In genomic region chr15:84682206-84682605, GRCm38 (mm10) we compare ENCODE assay signal across 8 mouse cellular contexts. TPM values are rescaled to one million over a fixed set of nuclear protein-coding genes. Genes with fewer than 3 reads are reported as not detected.
DNase-seq lines count a peak whose midpoint lies in the region; ATAC-seq and TF ChIP-seq lines count a peak whose summit lies in the region.

No protein-coding gene starts in this region.

- H3K4me3 ChIP-seq in hindbrain, embryonic 10.5 days, result peak overlapping the region; percentile 69; the same call in 1 of the 2 replicates
- H3K4me3 ChIP-seq in hindbrain, embryonic 11.5 days (ENCODE audit: low read depth, low read length), result no peak overlapping the region
- peak overlapping the region; percentile 76; the same call in 1 of the 2 replicates for H3K4me3 ChIP-seq in ES-Bruce4 (ENCODE audit: low read depth, low read length)
- peak overlapping the region; percentile 86 for H3K4me3 ChIP-seq in embryonic fibroblast, embryonic 13.5 days (ENCODE audit: insufficient read depth, low read length)
- peak overlapping the region; percentile 61 for H3K4me3 ChIP-seq in liver, embryonic 15.5 days (replicated peaks)
- H3K4me3 ChIP-seq in kidney, adult 2 months (ENCODE audit: insufficient read depth, low read depth, low read length), result no peak overlapping the region

- no peak for TF ChIP-seq CTCF in ES-Bruce4 (IDR thresholded peaks at IDR 0.05; ENCODE audit: low read depth, low read length)
- TF ChIP-seq CTCF in embryonic fibroblast, embryonic 13.5 days (IDR thresholded peaks at IDR 0.05; ENCODE audit: borderline replicate concordance, insufficient read depth, low read length), result no peak
- no peak for TF ChIP-seq CTCF in kidney, adult 2 months (conservative IDR thresholded peaks at IDR 0.05; ENCODE audit: insufficient read depth, insufficient read length, low read depth, low read length)

- ATAC-seq in hindbrain, embryonic 11.5 days (ENCODE audit: low FRiP score), result no peak
- ATAC-seq in liver, embryonic 15.5 days (ENCODE audit: insufficient read depth), result no peak

- no peak for TF ChIP-seq POLR2A in ES-Bruce4 (IDR thresholded peaks at IDR 0.05; ENCODE audit: insufficient read depth, low read length)
- no peak for TF ChIP-seq POLR2A in embryonic fibroblast, embryonic 13.5 days (IDR thresholded peaks at IDR 0.05; ENCODE audit: low read depth, low read length)
- no peak for TF ChIP-seq POLR2A in kidney, adult 2 months (IDR thresholded peaks at IDR 0.05; ENCODE audit: low read depth, low read length)

- WGBS in hindbrain, embryonic 10.5 days, result 66% methylated on average over 3 of the region's 3 CpGs
- WGBS in hindbrain, embryonic 11.5 days, result 67% methylated on average over 3 of the region's 3 CpGs
- 63% methylated on average over 3 of the region's 3 CpGs for WGBS in liver, embryonic 15.5 days (ENCODE audit: insufficient replicate concordance)
- WGBS in kidney, adult 2 months, result 78% methylated on average over 3 of the region's 3 CpGs

- no peaks in the 10 kb centered on the region for H3K9me3 ChIP-seq in hindbrain, embryonic 10.5 days
- H3K9me3 ChIP-seq in hindbrain, embryonic 11.5 days (ENCODE audit: control insufficient read depth, low read length), result no peaks in the 10 kb centered on the region
- H3K9me3 ChIP-seq in ES-Bruce4 (replicated peaks; ENCODE audit: control insufficient read depth, insufficient read depth, low read length, poor library complexity, severe bottlenecking), result no peaks in the 10 kb centered on the region
- H3K9me3 ChIP-seq in liver, embryonic 15.5 days (replicated peaks), result no peaks in the 10 kb centered on the region

- no peak for TF ChIP-seq EP300 in ES-Bruce4 (IDR thresholded peaks at IDR 0.05; ENCODE audit: insufficient read depth, low read depth, low read length)

- H3K9ac ChIP-seq in hindbrain, embryonic 11.5 days (ENCODE audit: low read depth, low read length), result no peak overlapping the region
- H3K9ac ChIP-seq in ES-Bruce4 (ENCODE audit: low read depth, poor library complexity, severe bottlenecking), result 0 out of 2 replicates have a peak overlapping the region, but pooled peaks have one; percentile 89
- H3K9ac ChIP-seq in liver, embryonic 15.5 days, result no peak overlapping the region

- 0 out of 2 replicates have a peak, but pooled peaks cover 5% of the 10 kb centered on the region for H3K36me3 ChIP-seq in hindbrain, embryonic 10.5 days
- no peaks in the 10 kb centered on the region for H3K36me3 ChIP-seq in hindbrain, embryonic 11.5 days (ENCODE audit: control insufficient read depth, insufficient read depth, low read length)
- H3K36me3 ChIP-seq in ES-Bruce4 (ENCODE audit: control insufficient read depth, insufficient read depth, low read length, poor library complexity, severe bottlenecking), result no peaks in the 10 kb centered on the region
- no peaks in the 10 kb centered on the region for H3K36me3 ChIP-seq in liver, embryonic 15.5 days (replicated peaks)
- no peaks in the 10 kb centered on the region for H3K36me3 ChIP-seq in kidney, adult 2 months (ENCODE audit: control insufficient read depth, insufficient read depth, low read length)

- no peak for DNase-seq in hindbrain, embryonic 10.5 days (ENCODE audit: low spot score)
- no peak for DNase-seq in hindbrain, embryonic 11.5 days (ENCODE audit: low spot score)
- DNase-seq in T-cell, adult 2 months (ENCODE audit: low spot score), result no peak
- DNase-seq in spleen, postnatal 10 days (ENCODE audit: low spot score in 2 of 2), result no peak
- DNase-seq in kidney, adult 2 months, result no peak

- H3K27me3 ChIP-seq in hindbrain, embryonic 10.5 days (ENCODE audit: insufficient read depth, poor library complexity, severe bottlenecking), result peaks cover 53% of the 10 kb centered on the region
- H3K27me3 ChIP-seq in hindbrain, embryonic 11.5 days (ENCODE audit: control insufficient read depth, insufficient read depth, low read length), result peaks cover 2% of the 10 kb centered on the region; the same call in 1 of the 2 replicates
- H3K27me3 ChIP-seq in ES-Bruce4 (ENCODE audit: control insufficient read depth, insufficient read depth, low read length, poor library complexity, severe bottlenecking), result no peaks in the 10 kb centered on the region
- H3K27me3 ChIP-seq in liver, embryonic 15.5 days, result peaks cover 18% of the 10 kb centered on the region
- no peaks in the 10 kb centered on the region for H3K27me3 ChIP-seq in kidney, adult 2 months (replicated peaks; ENCODE audit: control insufficient read depth, insufficient read depth, low read length)

- H3K4me2 ChIP-seq in hindbrain, embryonic 11.5 days (replicated peaks; ENCODE audit: low read depth, low read length), result no peak overlapping the region; the same call in 1 of the 2 replicates
- H3K4me2 ChIP-seq in liver, embryonic 15.5 days, result peak overlapping the region; percentile 73

- H3K4me1 ChIP-seq in hindbrain, embryonic 10.5 days (replicated peaks), result peaks cover 74% of the 10 kb centered on the region
- H3K4me1 ChIP-seq in hindbrain, embryonic 11.5 days (replicated peaks; ENCODE audit: control insufficient read depth, insufficient read depth, low read length), result no peaks in the 10 kb centered on the region; the same call in 1 of the 2 replicates
- peaks cover 3% of the 10 kb centered on the region for H3K4me1 ChIP-seq in ES-Bruce4 (ENCODE audit: control insufficient read depth, insufficient read depth, low read length)
- no peaks in the 10 kb centered on the region for H3K4me1 ChIP-seq in embryonic fibroblast, embryonic 13.5 days (ENCODE audit: control insufficient read depth, insufficient read depth, low read length)
- peaks cover 15% of the 10 kb centered on the region for H3K4me1 ChIP-seq in liver, embryonic 15.5 days (replicated peaks)
- H3K4me1 ChIP-seq in kidney, adult 2 months (ENCODE audit: control insufficient read depth, insufficient read depth, low read length), result peaks cover 6% of the 10 kb centered on the region; the same call in 1 of the 2 replicates

- no peak overlapping the region for H3K27ac ChIP-seq in hindbrain, embryonic 10.5 days
- no peak overlapping the region for H3K27ac ChIP-seq in hindbrain, embryonic 11.5 days (ENCODE audit: low read depth, low read length)
- H3K27ac ChIP-seq in ES-Bruce4 (ENCODE audit: insufficient read depth, low read length), result no peak overlapping the region
- H3K27ac ChIP-seq in embryonic fibroblast, embryonic 13.5 days (ENCODE audit: insufficient read depth, low read length), result no peak overlapping the region
- no peak overlapping the region for H3K27ac ChIP-seq in liver, embryonic 15.5 days (replicated peaks)
- no peak overlapping the region for H3K27ac ChIP-seq in kidney, adult 2 months (ENCODE audit: insufficient read depth, low read depth, low read length)

RNA-seq across cellular contexts. Expression of gene Prr5, which starts 12.8 kb away (rescaled TPM):
- 17.9 and 20.4 TPM in 2 replicates for polyA plus RNA-seq in hindbrain, embryonic 10.5 days (2016; fragmentation: Nextera tagmentation; extraction: Ambion mirVana)
- 12.1 and 13.9 TPM in 2 replicates for polyA plus RNA-seq in hindbrain, embryonic 11.5 days (2014; fragmentation: Nextera tagmentation; extraction: Ambion mirVana)
- polyA plus RNA-seq in ES-Bruce4 (2011; ENCODE audit: insufficient read depth, insufficient read length, low read depth, missing spikeins), result 17.3 and 18.9 TPM in 2 replicates
- 18.6 and 19.5 TPM in 2 replicates for polyA plus RNA-seq in embryonic fibroblast, embryonic 13.5 days (2011; ENCODE audit: insufficient read length, low read depth, missing spikeins)
- polyA plus RNA-seq in liver, embryonic 15.5 days (2015; fragmentation: Nextera tagmentation; extraction: Ambion mirVana), result 5.1 and 6.2 TPM in 2 replicates
- polyA plus RNA-seq in kidney, adult 2 months (2012; rRNA removed), result 63.6 and 68.4 TPM in 2 replicates

RNA-seq across cellular contexts. Expression of gene Arhgap8, which starts 37.6 kb away (rescaled TPM):
- 3.5 and 3.8 TPM in 2 replicates for polyA plus RNA-seq in hindbrain, embryonic 10.5 days (2016; fragmentation: Nextera tagmentation; extraction: Ambion mirVana)
- 2.3 and 2.9 TPM in 2 replicates for polyA plus RNA-seq in hindbrain, embryonic 11.5 days (2014; fragmentation: Nextera tagmentation; extraction: Ambion mirVana)
- polyA plus RNA-seq in ES-Bruce4 (2011; ENCODE audit: insufficient read depth, insufficient read length, low read depth, missing spikeins), result 41.1 and 43.9 TPM in 2 replicates
- 2.0 and 3.0 TPM in 2 replicates for polyA plus RNA-seq in embryonic fibroblast, embryonic 13.5 days (2011; ENCODE audit: insufficient read length, low read depth, missing spikeins)
- polyA plus RNA-seq in liver, embryonic 15.5 days (2015; fragmentation: Nextera tagmentation; extraction: Ambion mirVana), result 0.40 and 0.43 TPM in 2 replicates
- polyA plus RNA-seq in kidney, adult 2 months (2012; rRNA removed), result 4.7 and 5.3 TPM in 2 replicates

Comparison
In these comparisons a context has a peak if more than half of its experiments do, and no peak if none do; other contexts are left out.
1. H3K4me3 ChIP-seq: peak in hindbrain, embryonic 10.5 days (single experiment), ES-Bruce4 (single experiment), embryonic fibroblast, embryonic 13.5 days (single experiment) and liver, embryonic 15.5 days (single experiment); none in hindbrain, embryonic 11.5 days (single experiment) and kidney, adult 2 months (single experiment).